Mouse (Mus musculus): ENCODE measurements at regions not wholly inside any gene's neighbourhood (a gene's known extent, or its start where the extent isn't known, plus 50 kb on each side); places are given as distances from the start of the nearest gene placed in this dataset.

- no peak for DNase-seq (ENCODE audit: low spot score)
- no peak overlapping the region for H3K27ac ChIP-seq (ENCODE audit: low read depth, low read length)
- WGBS, result 86% methylated on average over 2 of the region's 2 CpGs
- H3K27me3 ChIP-seq (ENCODE audit: control insufficient read depth, insufficient read depth, low read length), result no peaks in the 10 kb centered on the region
- no peak overlapping the region for H3K4me3 ChIP-seq (ENCODE audit: low read depth, low read length)
- H3K4me1 ChIP-seq (replicated peaks; ENCODE audit: control insufficient read depth, insufficient read depth, low read length), result no peaks in the 10 kb centered on the region
- no peak overlapping the region for H3K4me2 ChIP-seq (ENCODE audit: low read depth, low read length, severe bottlenecking)
- no peaks in the 10 kb centered on the region for H3K36me3 ChIP-seq (ENCODE audit: control insufficient read depth, insufficient read depth, low read length)
- no peak overlapping the region for H3K9ac ChIP-seq (ENCODE audit: low read length)
- ATAC-seq (replicated peaks; ENCODE audit: low FRiP score), result no peak
- H3K9me3 ChIP-seq (ENCODE audit: control insufficient read depth, low read length), result no peaks in the 10 kb centered on the region
These were observed 170.6 kb downstream of the Eipr1 start for GRCm38 (mm10) chr12:28922236-28922635.

- Histone ChIP-seq H3K4me3 (ENCODE audit: low read depth, low read length) (no peak overlapping the region), H3K9me3 (ENCODE audit: control insufficient read depth, low read length) (no peaks in the 10 kb centered on the region), H3K27ac (ENCODE audit: low read depth, low read length) (no peak overlapping the region), H3K4me1 (replicated peaks; ENCODE audit: control insufficient read depth, insufficient read depth, low read length) (no peaks in the 10 kb centered on the region), H3K9ac (ENCODE audit: low read length) (no peak overlapping the region), H3K27me3 (ENCODE audit: control insufficient read depth, insufficient read depth, low read length) (no peaks in the 10 kb centered on the region), H3K4me2 (ENCODE audit: low read depth, low read length, severe bottlenecking) (no peak overlapping the region), H3K36me3 (ENCODE audit: control insufficient read depth, insufficient read depth, low read length) (no peaks in the 10 kb centered on the region)
- DNase-seq (ENCODE audit: low spot score), result no peak
- ATAC-seq (replicated peaks; ENCODE audit: low FRiP score), result no peak
- 97% methylated on average over 4 of the region's 4 CpGs for WGBS
These were observed 173.6 kb downstream of the Eipr1 start for GRCm38 (mm10) chr12:28925206-28925605.

GRCm38 (mm10) chr12:28939936-28940335, 188.3 kb downstream of the Eipr1 start:
- DNase-seq (ENCODE audit: low spot score), result no peak
- no peak overlapping the region for H3K27ac ChIP-seq (ENCODE audit: low read depth, low read length)
- 88% methylated on average over 7 of the region's 7 CpGs for WGBS
- no peaks in the 10 kb centered on the region for H3K4me1 ChIP-seq (replicated peaks; ENCODE audit: control insufficient read depth, insufficient read depth, low read length)
- no peaks in the 10 kb centered on the region for H3K27me3 ChIP-seq (ENCODE audit: control insufficient read depth, insufficient read depth, low read length)
- H3K9me3 ChIP-seq (ENCODE audit: control insufficient read depth, low read length), result no peaks in the 10 kb centered on the region
- no peak for ATAC-seq (replicated peaks; ENCODE audit: low FRiP score)
- H3K9ac ChIP-seq (ENCODE audit: low read length), result no peak overlapping the region
- H3K4me2 ChIP-seq (ENCODE audit: low read depth, low read length, severe bottlenecking), result no peak overlapping the region
- H3K36me3 ChIP-seq (ENCODE audit: control insufficient read depth, insufficient read depth, low read length), result no peaks in the 10 kb centered on the region
- H3K4me3 ChIP-seq (ENCODE audit: low read depth, low read length), result no peak overlapping the region

GRCm38 (mm10) chr12:28948889-28949288, 197.3 kb downstream of the Eipr1 start:
- Histone ChIP-seq H3K9ac (ENCODE audit: low read length) (no peak overlapping the region), H3K4me1 (replicated peaks; ENCODE audit: control insufficient read depth, insufficient read depth, low read length) (no peaks in the 10 kb centered on the region), H3K27ac (ENCODE audit: low read depth, low read length) (no peak overlapping the region), H3K9me3 (ENCODE audit: control insufficient read depth, low read length) (no peaks in the 10 kb centered on the region), H3K4me2 (ENCODE audit: low read depth, low read length, severe bottlenecking) (no peak overlapping the region), H3K27me3 (ENCODE audit: control insufficient read depth, insufficient read depth, low read length) (no peaks in the 10 kb centered on the region), H3K4me3 (ENCODE audit: low read depth, low read length) (no peak overlapping the region), H3K36me3 (ENCODE audit: control insufficient read depth, insufficient read depth, low read length) (no peaks in the 10 kb centered on the region)
- DNase-seq (ENCODE audit: low spot score) (no peak), ATAC-seq (replicated peaks; ENCODE audit: low FRiP score) (no peak)
- WGBS, result 67% methylated on average over 9 of the region's 9 CpGs

- no peaks in the 10 kb centered on the region for H3K9me3 ChIP-seq (ENCODE audit: control insufficient read depth, low read length)
- no peak overlapping the region for H3K27ac ChIP-seq (ENCODE audit: low read depth, low read length)
- H3K36me3 ChIP-seq (ENCODE audit: control insufficient read depth, insufficient read depth, low read length), result no peaks in the 10 kb centered on the region
- no peaks in the 10 kb centered on the region for H3K27me3 ChIP-seq (ENCODE audit: control insufficient read depth, insufficient read depth, low read length)
- no peak overlapping the region for H3K9ac ChIP-seq (ENCODE audit: low read length)
- WGBS, result 83% methylated on average over 10 of the region's 10 CpGs
- no peaks in the 10 kb centered on the region for H3K4me1 ChIP-seq (replicated peaks; ENCODE audit: control insufficient read depth, insufficient read depth, low read length)
- ATAC-seq (replicated peaks; ENCODE audit: low FRiP score), result no peak
- no peak overlapping the region for H3K4me3 ChIP-seq (ENCODE audit: low read depth, low read length)
- no peak overlapping the region for H3K4me2 ChIP-seq (ENCODE audit: low read depth, low read length, severe bottlenecking)
- no peak for DNase-seq (ENCODE audit: low spot score)
These were observed 197.7 kb downstream of the Eipr1 start for GRCm38 (mm10) chr12:28949307-28949706.

- Histone ChIP-seq H3K9me3 (ENCODE audit: control insufficient read depth, low read length) (no peaks in the 10 kb centered on the region), H3K4me1 (replicated peaks; ENCODE audit: control insufficient read depth, insufficient read depth, low read length) (no peaks in the 10 kb centered on the region), H3K4me2 (ENCODE audit: low read depth, low read length, severe bottlenecking) (no peak overlapping the region), H3K4me3 (ENCODE audit: low read depth, low read length) (no peak overlapping the region), H3K9ac (ENCODE audit: low read length) (no peak overlapping the region), H3K27ac (ENCODE audit: low read depth, low read length) (no peak overlapping the region), H3K27me3 (ENCODE audit: control insufficient read depth, insufficient read depth, low read length) (no peaks in the 10 kb centered on the region), H3K36me3 (ENCODE audit: control insufficient read depth, insufficient read depth, low read length) (no peaks in the 10 kb centered on the region)
- 83% methylated on average over 1 of the region's 1 CpGs for WGBS
- no peak for ATAC-seq (replicated peaks; ENCODE audit: low FRiP score)
- DNase-seq (ENCODE audit: low spot score), result no peak
These were observed 205.6 kb downstream of the Eipr1 start for GRCm38 (mm10) chr12:28957155-28957554.

- H3K36me3 ChIP-seq (ENCODE audit: control insufficient read depth, insufficient read depth, low read length), result no peaks in the 10 kb centered on the region
- no peak for DNase-seq (ENCODE audit: low spot score)
- 76% methylated on average over 1 of the region's 1 CpGs for WGBS
- no peaks in the 10 kb centered on the region for H3K27me3 ChIP-seq (ENCODE audit: control insufficient read depth, insufficient read depth, low read length)
- no peak overlapping the region for H3K9ac ChIP-seq (ENCODE audit: low read length)
- no peak overlapping the region for H3K4me3 ChIP-seq (ENCODE audit: low read depth, low read length)
- H3K27ac ChIP-seq (ENCODE audit: low read depth, low read length), result no peak overlapping the region
- no peak overlapping the region for H3K4me2 ChIP-seq (ENCODE audit: low read depth, low read length, severe bottlenecking)
- no peaks in the 10 kb centered on the region for H3K9me3 ChIP-seq (ENCODE audit: control insufficient read depth, low read length)
- ATAC-seq (replicated peaks; ENCODE audit: low FRiP score), result no peak
- H3K4me1 ChIP-seq (replicated peaks; ENCODE audit: control insufficient read depth, insufficient read depth, low read length), result no peaks in the 10 kb centered on the region
These were observed 207.1 kb downstream of the Eipr1 start for GRCm38 (mm10) chr12:28958661-28959060.

GRCm38 (mm10) chr12:28969671-28970379, 218.2 kb downstream of the Eipr1 start:
- 88% methylated on average over 2 of the region's 2 CpGs for WGBS
- no peak for ATAC-seq (replicated peaks; ENCODE audit: low FRiP score)

GRCm38 (mm10) chr12:28974571-28975041, 223.0 kb downstream of the Eipr1 start:
- Histone ChIP-seq H3K9me3 (ENCODE audit: control insufficient read depth, low read length) (peaks cover 4% of the 10 kb centered on the region; the same call in 1 of the 2 replicates), H3K9ac (ENCODE audit: low read length) (no peak overlapping the region), H3K4me2 (ENCODE audit: low read depth, low read length, severe bottlenecking) (no peak overlapping the region), H3K27ac (ENCODE audit: low read depth, low read length) (no peak overlapping the region), H3K4me1 (replicated peaks; ENCODE audit: control insufficient read depth, insufficient read depth, low read length) (no peaks in the 10 kb centered on the region; the same call in 1 of the 2 replicates), H3K36me3 (ENCODE audit: control insufficient read depth, insufficient read depth, low read length) (no peaks in the 10 kb centered on the region), H3K4me3 (ENCODE audit: low read depth, low read length) (no peak overlapping the region), H3K27me3 (ENCODE audit: control insufficient read depth, insufficient read depth, low read length) (no peaks in the 10 kb centered on the region)
- DNase-seq (ENCODE audit: low spot score) (peak; percentile 66), ATAC-seq (replicated peaks; ENCODE audit: low FRiP score) (peak; percentile 61)
- 32% methylated on average over 6 of the region's 6 CpGs for WGBS

More at GRCm38 (mm10) chr12:28969671-28970379, 218.2 kb downstream of the Eipr1 start:
- Histone ChIP-seq H3K4me2 (ENCODE audit: low read depth, low read length, severe bottlenecking) (no peak overlapping the region), H3K27me3 (ENCODE audit: control insufficient read depth, insufficient read depth, low read length) (no peaks in the 10 kb centered on the region), H3K27ac (ENCODE audit: low read depth, low read length) (no peak overlapping the region), H3K9me3 (ENCODE audit: control insufficient read depth, low read length) (peaks cover 4% of the 10 kb centered on the region; the same call in 1 of the 2 replicates), H3K9ac (ENCODE audit: low read length) (no peak overlapping the region), H3K4me3 (ENCODE audit: low read depth, low read length) (no peak overlapping the region), H3K4me1 (replicated peaks; ENCODE audit: control insufficient read depth, insufficient read depth, low read length) (no peaks in the 10 kb centered on the region; the same call in 1 of the 2 replicates), H3K36me3 (ENCODE audit: control insufficient read depth, insufficient read depth, low read length) (no peaks in the 10 kb centered on the region)
- DNase-seq (ENCODE audit: low spot score), result no peak
